Mouse (Mus musculus): ENCODE data around the gene Aire. TPM values are rescaled to one million over a fixed set of nuclear protein-coding genes. Genes with fewer than 3 reads are reported as not detected.
A peak's percentile ranks its signal among the peaks of the same experiment; 100 is the strongest.

The Aire gene
- polyA plus RNA-seq, 1 experiment from 2014 or later: 0.22 TPM

GRCm38 (mm10) chr10:78001796-78002195 is 41.6 kb downstream of the Aire start:
- H3K27me3 ChIP-seq (replicated peaks): no peaks in the 10 kb centered on the region
- WGBS: 95% methylated on average over 11 of the region's 11 CpGs
- no peak overlapping the region for H3K27ac ChIP-seq

GRCm38 (mm10) chr10:78000200-78000599 is 43.2 kb downstream of the Aire start:
- 95% methylated on average over 5 of the region's 5 CpGs for WGBS
- no peak overlapping the region for H3K4me3 ChIP-seq
- H3K27me3 ChIP-seq (replicated peaks): no peaks in the 10 kb centered on the region
- H3K9me3 ChIP-seq: no peaks in the 10 kb centered on the region
- H3K4me2 ChIP-seq (replicated peaks): no peak overlapping the region
- no peak overlapping the region for H3K27ac ChIP-seq
- no peaks in the 10 kb centered on the region for H3K4me1 ChIP-seq
- no peak for ATAC-seq (ENCODE audit: low FRiP score, low read depth)
- peaks cover 67% of the 10 kb centered on the region for H3K36me3 ChIP-seq
- H3K9ac ChIP-seq: no peak overlapping the region

More at GRCm38 (mm10) chr10:78001796-78002195, 41.6 kb downstream of the Aire start:
- ATAC-seq (ENCODE audit: low FRiP score, low read depth): no peak
- H3K4me3 ChIP-seq: no peak overlapping the region
- peaks cover 51% of the 10 kb centered on the region for H3K36me3 ChIP-seq
- H3K4me2 ChIP-seq (replicated peaks): no peak overlapping the region
- H3K9me3 ChIP-seq: no peaks in the 10 kb centered on the region
- H3K4me1 ChIP-seq: peaks cover 9% of the 10 kb centered on the region
- no peak overlapping the region for H3K9ac ChIP-seq

- peaks cover 87% of the 10 kb centered on the region for H3K36me3 ChIP-seq
- no peak overlapping the region for H3K4me2 ChIP-seq (replicated peaks)
- no peaks in the 10 kb centered on the region for H3K9me3 ChIP-seq
- H3K27ac ChIP-seq: no peak overlapping the region
- WGBS: 94% methylated on average over 3 of the region's 3 CpGs
- ATAC-seq (ENCODE audit: low FRiP score, low read depth): no peak
- H3K4me1 ChIP-seq: no peaks in the 10 kb centered on the region
- no peak overlapping the region for H3K4me3 ChIP-seq
- no peaks in the 10 kb centered on the region for H3K27me3 ChIP-seq (replicated peaks)
- no peak overlapping the region for H3K9ac ChIP-seq
Measured at GRCm38 (mm10) chr10:77995639-77996038, 47.8 kb downstream of the Aire start.

GRCm38 (mm10) chr10:77985775-77986174 is 57.6 kb downstream of the Aire start:
- Histone ChIP-seq H3K9ac (no peak overlapping the region), H3K36me3 (peaks cover 62% of the 10 kb centered on the region), H3K4me2 (replicated peaks) (no peak overlapping the region), H3K27ac (no peak overlapping the region), H3K27me3 (replicated peaks) (no peaks in the 10 kb centered on the region), H3K4me1 (no peaks in the 10 kb centered on the region), H3K9me3 (no peaks in the 10 kb centered on the region), H3K4me3 (no peak overlapping the region)
- no peak for ATAC-seq (ENCODE audit: low FRiP score, low read depth)
- 80% methylated on average over 5 of the region's 5 CpGs for WGBS

- no peak overlapping the region for H3K9ac ChIP-seq
- H3K9me3 ChIP-seq: no peaks in the 10 kb centered on the region
- H3K27me3 ChIP-seq (replicated peaks): no peaks in the 10 kb centered on the region
- H3K4me3 ChIP-seq: no peak overlapping the region
- no peak overlapping the region for H3K27ac ChIP-seq
- H3K4me2 ChIP-seq (replicated peaks): no peak overlapping the region
- ATAC-seq (ENCODE audit: low FRiP score, low read depth): peak; percentile 51
- H3K4me1 ChIP-seq: no peaks in the 10 kb centered on the region
- peaks cover 58% of the 10 kb centered on the region for H3K36me3 ChIP-seq
- 2% methylated on average over 4 of the region's 4 CpGs for WGBS
Measured at GRCm38 (mm10) chr10:77984660-77985059, 58.8 kb downstream of the Aire start.

Other genes with a start within 250 kb of the Aire start
- gene Gm9639, start 248.5 kb downstream of the Aire start, polyA plus RNA-seq (2016; fragmentation: Nextera tagmentation; extraction: Ambion mirVana): not detected in 2 replicates
- gene Gm19668, start 244.5 kb downstream of the Aire start, polyA plus RNA-seq (2016; fragmentation: Nextera tagmentation; extraction: Ambion mirVana): not detected in 2 replicates
- not detected in 2 replicates for gene Gm9507, start 231.8 kb downstream of the Aire start, polyA plus RNA-seq (2016; fragmentation: Nextera tagmentation; extraction: Ambion mirVana)
- not detected in 2 replicates for gene Gm2696, start 228.9 kb downstream of the Aire start, polyA plus RNA-seq (2016; fragmentation: Nextera tagmentation; extraction: Ambion mirVana)
- not detected in 2 replicates for gene Krtap10-4, start 216.5 kb downstream of the Aire start, polyA plus RNA-seq (2016; fragmentation: Nextera tagmentation; extraction: Ambion mirVana)
- not detected in 2 replicates for gene Krtap10-10, start 207.7 kb downstream of the Aire start, polyA plus RNA-seq (2016; fragmentation: Nextera tagmentation; extraction: Ambion mirVana)
- gene Gm36176, start 196.8 kb downstream of the Aire start, polyA plus RNA-seq (2016; fragmentation: Nextera tagmentation; extraction: Ambion mirVana): not detected in 2 replicates
- gene Gm10318, start 190.8 kb downstream of the Aire start, polyA plus RNA-seq (2016; fragmentation: Nextera tagmentation; extraction: Ambion mirVana): not detected in 2 replicates
- not detected in 2 replicates for gene Gm3285, start 181.6 kb downstream of the Aire start, polyA plus RNA-seq (2016; fragmentation: Nextera tagmentation; extraction: Ambion mirVana)
- gene Lrrc3, start 141.1 kb downstream of the Aire start, polyA plus RNA-seq (2016; fragmentation: Nextera tagmentation; extraction: Ambion mirVana): 8.0 and 8.4 TPM in 2 replicates
- 2.2 and 3.0 TPM in 2 replicates for gene Trpm2, start 73.0 kb downstream of the Aire start, polyA plus RNA-seq (2016; fragmentation: Nextera tagmentation; extraction: Ambion mirVana)
- 35.4 and 35.8 TPM in 2 replicates for gene 1810043G02Rik, start 65.1 kb downstream of the Aire start, polyA plus RNA-seq (2016; fragmentation: Nextera tagmentation; extraction: Ambion mirVana)
- gene Pfkl, start 33.5 kb downstream of the Aire start, polyA plus RNA-seq (2016; fragmentation: Nextera tagmentation; extraction: Ambion mirVana): 113 and 115 TPM in 2 replicates
- gene Dnmt3l, start 1.7 kb downstream of the Aire start, polyA plus RNA-seq (2016; fragmentation: Nextera tagmentation; extraction: Ambion mirVana): not detected in 2 replicates
- 1.3 TPM in 2 replicates for gene Icosl, start 25.7 kb upstream of the Aire start, polyA plus RNA-seq (2016; fragmentation: Nextera tagmentation; extraction: Ambion mirVana)
- 19.0 and 23.7 TPM in 2 replicates for gene D10Jhu81e, start 126.2 kb upstream of the Aire start, polyA plus RNA-seq (2016; fragmentation: Nextera tagmentation; extraction: Ambion mirVana)
- gene Pwp2, start 141.5 kb upstream of the Aire start, polyA plus RNA-seq (2016; fragmentation: Nextera tagmentation; extraction: Ambion mirVana): 21.6 and 22.2 TPM in 2 replicates
- gene Trappc10, start 201.0 kb upstream of the Aire start, polyA plus RNA-seq (2016; fragmentation: Nextera tagmentation; extraction: Ambion mirVana): 24.9 and 28.6 TPM in 2 replicates